Mouse (Mus musculus) kidney, adult 8-10 months (tissue): ENCODE measurements around the gene Pcnx.
A peak's percentile ranks its signal among the peaks of the same experiment; 100 is the strongest.

Source experiments
- DNase-seq, 2 experiments: peaks; one replicate each; pipeline ENCODE4 v3.0.0; 2022

The Pcnx gene

GRCm38 (mm10) chr12:81859351-81860307 lies at the start of gene Pcnx:
Gene Pcnx (plus strand): TSS chr12:81860023.
- DNase-seq, result peak; percentile 77 to 80

- no peak for DNase-seq
Observed at GRCm38 (mm10) chr12:81810417-81810816, 49.4 kb upstream of the Pcnx start.

DNA sequence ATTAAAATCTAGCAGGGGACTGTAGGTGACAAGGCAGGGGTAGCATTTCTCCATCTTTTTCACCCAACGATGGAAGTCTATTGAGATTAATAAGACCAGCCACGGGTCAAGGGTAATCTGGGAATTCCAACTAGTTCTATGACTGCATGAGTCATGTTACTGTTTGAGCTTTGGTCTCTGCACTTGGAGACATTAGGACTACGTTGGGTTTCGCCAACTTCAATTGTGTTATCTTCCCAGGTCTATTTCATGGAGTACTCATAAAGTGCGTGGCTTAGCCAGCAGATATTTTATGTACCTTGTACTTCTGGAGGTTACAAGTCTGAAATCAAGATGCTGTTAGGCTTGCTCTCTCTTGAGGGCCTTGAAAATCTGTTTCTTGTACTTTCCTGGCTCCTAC lies 45.1 kb upstream of the Pcnx start:
- no peak for DNase-seq

GRCm38 (mm10) chr12:81816330-81817125 lies 43.3 kb upstream of the Pcnx start:
- peak in 1 of 2 experiments; percentile 38 for DNase-seq

DNA sequence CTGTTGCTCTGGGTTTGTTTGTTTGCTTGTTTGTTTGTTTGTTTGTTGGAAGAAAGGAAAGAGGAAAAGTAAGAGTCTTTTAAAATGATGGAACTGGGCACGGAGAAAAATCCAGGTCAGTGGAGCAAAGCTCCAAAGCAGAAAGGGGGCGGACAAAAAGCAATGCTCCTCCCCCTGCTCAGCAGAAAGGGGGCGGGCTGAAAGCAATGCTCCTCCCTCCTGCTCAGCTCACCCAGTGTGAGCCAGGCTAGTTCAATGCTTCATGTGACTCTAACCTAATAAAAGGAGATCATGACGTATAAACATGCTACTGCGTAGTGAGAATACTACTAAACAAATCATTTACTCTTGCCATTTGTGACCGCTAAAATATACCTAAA lies 42.7 kb upstream of the Pcnx start:
- no peak for DNase-seq

DNA sequence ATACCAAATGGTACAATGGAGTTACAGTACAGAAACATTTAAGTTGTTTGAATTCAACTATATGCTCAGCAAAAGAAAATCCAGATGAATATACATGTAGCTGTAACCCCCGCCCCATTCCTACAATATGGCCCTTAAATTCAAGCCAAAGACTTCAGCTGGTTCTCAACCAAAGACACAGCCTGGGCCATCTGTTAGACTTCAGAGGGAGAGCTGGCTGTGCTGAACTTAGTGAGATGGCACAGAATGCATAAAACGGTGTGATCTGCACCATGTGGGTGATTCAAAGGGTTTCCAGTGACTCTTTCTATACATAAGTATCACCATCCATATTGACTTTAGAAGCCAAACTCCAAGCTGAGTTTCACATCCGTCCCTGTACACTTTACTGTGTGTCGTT lies 39.1 kb upstream of the Pcnx start:
- DNase-seq, result no peak

- no peak for DNase-seq
Observed at GRCm38 (mm10) chr12:81822176-81822575, 37.6 kb upstream of the Pcnx start.

DNA sequence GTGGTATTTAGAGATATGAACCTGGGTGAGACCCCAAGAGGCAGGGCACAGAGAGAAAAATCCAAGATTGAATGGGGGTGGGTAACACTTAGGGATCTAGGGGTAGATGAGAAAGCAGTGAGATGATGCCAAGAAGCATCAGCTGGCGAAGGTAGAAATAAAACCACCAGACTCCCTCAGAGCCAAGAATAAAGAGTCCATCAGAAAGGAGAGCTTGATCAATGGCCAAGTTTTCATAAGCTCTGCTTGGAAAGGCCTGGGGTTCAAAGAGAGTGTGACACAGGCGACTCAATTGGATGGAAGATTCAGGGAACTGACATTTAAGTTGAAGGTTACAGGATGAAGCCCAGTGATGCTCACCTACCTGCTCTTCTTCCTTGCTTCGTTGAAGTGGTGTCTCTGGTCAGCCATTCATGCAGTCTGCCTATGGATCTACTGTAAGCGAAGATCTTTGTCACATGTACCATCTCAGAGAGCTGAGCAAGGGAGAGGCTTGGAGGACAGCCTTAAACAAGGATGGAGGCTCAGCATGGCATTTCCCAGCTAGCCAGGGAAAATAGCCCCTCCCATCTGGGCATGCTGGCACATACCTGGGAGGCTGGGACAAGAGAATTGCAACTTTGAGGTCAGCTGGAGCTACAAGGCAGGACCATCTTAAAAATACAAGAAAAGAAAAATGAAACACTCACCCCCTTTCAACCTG lies 36.9 kb upstream of the Pcnx start:
- no peak for DNase-seq

DNA sequence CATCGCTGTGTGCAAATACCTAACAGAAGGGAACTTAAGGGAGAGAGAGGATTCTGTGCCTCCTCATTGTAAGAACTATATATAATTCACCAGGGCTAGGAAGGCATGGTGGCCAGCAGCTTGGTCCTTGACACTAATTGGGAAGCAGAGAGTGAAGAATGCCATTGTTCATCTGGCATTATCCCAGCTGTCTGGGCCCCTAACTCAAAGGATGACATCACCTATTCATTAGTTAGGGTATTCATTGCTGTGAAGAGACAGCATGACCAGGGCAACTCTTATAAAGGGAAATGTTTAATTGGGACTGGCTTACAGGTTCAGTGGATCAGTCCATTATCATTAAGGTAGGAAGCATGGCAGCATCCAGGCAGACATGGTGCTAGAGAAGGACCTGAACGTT lies 31.5 kb upstream of the Pcnx start:
- DNase-seq, result no peak

- DNase-seq, result no peak
Observed at GRCm38 (mm10) chr12:81832039-81832738, 27.6 kb upstream of the Pcnx start.

GRCm38 (mm10) chr12:81833094-81833493 lies 26.7 kb upstream of the Pcnx start:
- no peak for DNase-seq

DNA sequence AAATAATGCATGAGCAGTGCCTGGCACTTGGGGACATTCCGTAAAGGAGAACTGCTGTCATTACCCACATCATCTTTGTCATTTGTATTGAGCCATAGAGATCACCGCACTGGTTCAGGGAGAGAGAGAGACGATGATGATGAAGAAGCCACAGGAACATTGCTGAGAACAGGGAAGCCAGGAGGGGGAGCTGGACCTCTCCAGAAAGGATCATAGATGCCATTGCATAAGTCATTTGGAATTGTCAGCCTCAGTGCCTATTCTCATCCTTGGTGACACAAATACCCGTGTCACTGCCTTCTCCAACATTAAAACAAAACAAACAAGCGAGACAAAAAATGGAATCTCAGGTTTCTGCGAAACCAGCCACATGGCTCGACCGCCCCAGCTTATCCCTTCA lies 23.7 kb upstream of the Pcnx start:
- DNase-seq, result peak in 1 of 2 experiments; percentile 32

GRCm38 (mm10) chr12:81837463-81837862 lies 22.4 kb upstream of the Pcnx start:
- DNase-seq, result no peak

- no peak for DNase-seq
Observed at GRCm38 (mm10) chr12:81839663-81840062, 20.2 kb upstream of the Pcnx start.

GRCm38 (mm10) chr12:81841046-81841445 lies 18.8 kb upstream of the Pcnx start:
- DNase-seq, result no peak

DNA sequence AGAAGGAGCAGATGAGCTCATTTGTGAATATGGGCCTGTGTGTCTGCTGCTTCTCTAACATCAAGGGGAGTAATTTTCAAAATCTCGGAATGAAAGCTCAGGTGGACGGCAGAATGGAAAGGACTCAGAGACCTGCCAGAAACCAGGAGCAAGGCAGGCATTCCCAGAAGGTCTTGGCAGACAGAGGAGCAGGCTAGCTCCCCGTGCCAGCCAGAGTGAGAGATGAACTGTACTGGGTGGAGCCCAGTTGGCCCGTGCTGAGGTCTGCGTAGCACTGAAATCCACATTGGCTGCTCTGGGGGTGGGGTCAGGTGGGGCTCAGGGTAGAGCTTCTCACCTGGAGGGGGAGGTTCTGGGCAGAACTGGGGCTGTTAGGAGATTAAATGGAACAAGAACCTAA lies 16.3 kb upstream of the Pcnx start:
- no peak for DNase-seq

- DNase-seq, result no peak
Observed at GRCm38 (mm10) chr12:81844572-81844971, 15.3 kb upstream of the Pcnx start.

DNA sequence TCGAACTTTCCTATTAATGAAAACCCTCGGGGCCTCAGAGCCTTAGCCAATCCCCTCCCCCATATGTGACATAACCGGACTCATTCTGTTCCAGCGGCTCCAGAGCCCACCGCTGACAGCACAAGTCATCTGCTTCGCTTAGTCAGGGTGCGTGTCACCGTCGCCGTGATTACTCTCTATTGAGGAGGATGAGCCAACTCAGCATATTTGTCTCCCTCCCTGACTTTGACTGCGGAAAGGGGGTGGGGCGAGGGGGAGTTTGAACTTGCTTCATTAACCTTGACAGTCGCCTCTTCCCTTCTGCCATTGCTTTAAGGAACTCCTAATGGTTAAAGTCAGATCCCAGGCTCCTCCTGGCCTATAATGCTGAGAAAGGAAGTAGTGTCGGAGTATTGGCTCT lies 14.8 kb upstream of the Pcnx start:
- DNase-seq, result no peak

DNA sequence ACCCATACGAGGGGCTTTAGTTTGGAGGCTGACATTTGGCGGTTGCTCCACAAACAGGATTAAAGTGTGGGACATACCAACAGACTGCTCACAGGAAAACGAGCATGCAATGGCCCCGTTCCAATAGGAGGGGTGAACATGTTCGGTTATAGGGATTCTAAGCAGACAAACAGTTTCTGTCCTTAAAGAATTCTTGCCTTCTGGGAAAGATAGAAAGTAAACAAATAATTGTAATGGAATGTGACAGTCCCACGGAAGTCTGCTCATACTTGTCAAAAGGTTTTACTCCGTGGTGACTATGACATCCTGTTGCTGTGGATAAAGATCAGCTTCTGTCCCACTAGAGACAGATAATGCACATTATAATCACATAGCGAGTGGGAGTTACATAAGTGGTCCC lies 10.2 kb upstream of the Pcnx start:
- DNase-seq, result no peak

- DNase-seq, result no peak
Observed at GRCm38 (mm10) chr12:81852551-81852950, 7.3 kb upstream of the Pcnx start.

- no peak for DNase-seq
Observed at GRCm38 (mm10) chr12:81852977-81853376, 6.8 kb upstream of the Pcnx start.

GRCm38 (mm10) chr12:81853543-81853942 lies 6.3 kb upstream of the Pcnx start:
- no peak for DNase-seq

- no peak for DNase-seq
Observed at GRCm38 (mm10) chr12:81855031-81855430, 4.8 kb upstream of the Pcnx start.
